Mouse (Mus musculus): ENCODE measurements around the gene Tex22. TPM values are rescaled to one million over a fixed set of nuclear protein-coding genes. Genes with fewer than 3 reads are reported as not detected.

Gene Tex22
- total RNA-seq (2023): under 1 TPM; 0.37 to 0.49 TPM

DNA sequence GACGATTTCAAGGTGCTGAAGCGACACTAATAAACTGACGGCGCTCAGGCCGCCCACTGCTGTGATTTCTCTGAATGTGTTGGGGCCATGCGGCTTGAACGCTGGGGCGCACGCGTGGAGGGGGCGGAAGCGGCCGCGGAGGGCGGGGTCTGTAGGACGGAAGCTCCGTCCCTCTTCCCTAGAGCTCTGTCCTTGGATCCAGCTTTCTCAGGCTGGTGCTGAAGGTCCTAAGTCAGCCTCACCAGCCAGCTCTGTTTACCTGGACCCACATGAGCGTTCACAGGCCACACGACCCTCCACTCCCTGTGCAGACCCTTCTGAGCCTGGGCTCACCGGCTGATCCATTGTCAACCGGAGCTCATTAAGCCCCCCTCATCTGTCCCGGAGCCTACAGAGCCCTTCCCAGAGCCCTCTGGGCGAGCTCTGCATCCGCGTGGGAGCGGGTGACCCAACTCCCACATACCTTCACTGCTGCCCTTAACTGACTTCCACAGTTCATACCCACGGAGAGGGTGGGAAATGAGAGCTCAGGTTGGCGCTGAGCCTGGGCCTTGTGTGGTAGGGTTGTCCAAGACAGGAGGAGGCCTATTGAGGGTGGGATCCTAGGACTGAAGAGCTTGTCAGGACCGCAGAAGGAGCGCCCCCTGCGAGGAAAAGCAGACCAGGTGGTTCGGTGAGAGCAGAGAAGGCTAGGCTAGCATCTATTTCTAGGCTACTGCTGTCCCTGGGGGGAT lies at the start of gene Tex22:
TSS of gene Tex22 (plus strand) at position 174 of the 734 bp plus-strand sequence.

DNA sequence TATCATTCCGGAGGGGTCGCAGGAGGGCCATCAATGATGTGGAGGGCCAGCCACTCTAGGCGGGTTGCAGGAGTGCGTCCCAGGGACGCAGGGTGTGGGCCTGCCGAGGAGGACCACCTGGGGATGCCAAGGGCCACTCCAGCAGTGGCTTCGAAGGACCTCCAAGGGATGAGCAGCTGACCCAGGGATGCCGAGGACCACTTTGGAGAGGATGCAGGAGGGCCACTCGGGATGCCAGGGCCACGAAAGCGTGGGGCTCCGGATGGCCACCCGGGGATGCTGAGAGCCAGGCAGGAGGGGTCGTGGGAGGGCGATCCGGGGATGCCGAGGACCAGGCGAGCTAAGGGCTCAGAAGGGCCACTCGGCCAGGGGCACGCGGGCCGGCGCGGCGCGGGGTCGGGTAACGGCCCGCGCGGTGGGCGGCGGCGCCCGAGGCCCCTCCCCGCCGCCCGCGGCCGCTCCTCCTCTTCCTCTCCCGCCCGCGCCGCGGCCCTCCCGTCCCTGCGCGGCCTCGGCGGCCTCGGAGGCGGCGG lies 23.5 kb downstream of the Tex22 start, which contains the start of gene Mta1:
TSS of gene Mta1 (plus strand) at position 530 of the 533 bp plus-strand sequence.

Other genes with a start within 250 kb of the Tex22 start
- 10 to 100 TPM; 35.1 to 38.5 TPM for gene Cdca4, start 245.1 kb upstream of the Tex22 start, total RNA-seq (2023)
- 10 to 100 TPM; 21.7 to 22.3 TPM for gene Gpr132, start 206.3 kb upstream of the Tex22 start, total RNA-seq (2023)
- under 1 TPM; 0.26 to 0.90 TPM for gene Jag2, start 144.7 kb upstream of the Tex22 start, total RNA-seq (2023)
- gene Nudt14, start 132.4 kb upstream of the Tex22 start, total RNA-seq (2023): 1 to 10 TPM; 6.9 to 8.8 TPM
- 1 to 10 TPM; 3.4 to 5.5 TPM for gene Btbd6, start 98.0 kb upstream of the Tex22 start, total RNA-seq (2023)
- gene Brf1, start 73.8 kb upstream of the Tex22 start, total RNA-seq (2023): 10 to 100 TPM; 62.7 to 67.4 TPM
- gene Pacs2, start 60.0 kb upstream of the Tex22 start, total RNA-seq (2023): 10 to 100 TPM; 60.4 to 61.1 TPM
- gene Mta1, start 23.8 kb downstream of the Tex22 start, total RNA-seq (2023): 10 to 100 TPM; 27.7 to 27.9 TPM
- gene Crip2, start 65.7 kb downstream of the Tex22 start, total RNA-seq (2023): 1 to 10 TPM; 4.0 to 6.7 TPM
- 100 to 1,000 TPM; 588 to 649 TPM for gene Crip1, start 71.8 kb downstream of the Tex22 start, total RNA-seq (2023)
- gene Tedc1, start 81.9 kb downstream of the Tex22 start, total RNA-seq (2023): 10 to 100 TPM; 11.5 to 15.8 TPM
- gene Tmem121, start 111.4 kb downstream of the Tex22 start, total RNA-seq (2023): not detected

Measured in neutrophil, adult 83 days (primary cell).